Mouse (Mus musculus) liver, embryonic 12.5 days (tissue): ENCODE measurements around the gene Scn1b. TPM values are rescaled to one million over a fixed set of nuclear protein-coding genes. Genes with fewer than 3 reads are reported as not detected.

Source experiments
- ATAC-seq: fragments of 200-750 bp; cut with Nextera tagmentation; 2 replicates; pipeline ENCODE4 v1.8.0; 2017; ENCODE audit warnings: moderate number of reproducible peaks, mild to moderate bottlenecking, moderate library complexity
- H3K27ac ChIP-seq: fragments of 300-500 bp; sonication (generic); 2 replicates; pipeline ENCODE4 v1.5.1; 2016; ENCODE audit warnings: mild to moderate bottlenecking
- H3K27me3 ChIP-seq: fragments of 300-500 bp; sonication (generic); replicated peaks from 2 replicates; pipeline ENCODE4 v1.6.1; 2016; ENCODE audit warnings: mild to moderate bottlenecking, moderate library complexity
- H3K36me3 ChIP-seq: fragments of 300-500 bp; sonication (generic); 2 replicates; pipeline ENCODE4 v1.6.1; 2016; ENCODE audit warnings: mild to moderate bottlenecking, moderate library complexity
- H3K4me1 ChIP-seq: fragments of 300-500 bp; sonication (generic); 2 replicates; pipeline ENCODE4 v1.6.1; 2016
- H3K4me2 ChIP-seq: fragments of 300-500 bp; sonication (generic); 2 replicates; pipeline ENCODE4 v1.6.1; 2016; ENCODE audit warnings: mild to moderate bottlenecking, moderate library complexity
- H3K4me3 ChIP-seq: fragments of 300-500 bp; sonication (generic); 2 replicates; pipeline ENCODE4 v1.5.1; 2016; ENCODE audit warnings: mild to moderate bottlenecking, moderate library complexity
- H3K9ac ChIP-seq: fragments of 300-500 bp; sonication (generic); 2 replicates; pipeline ENCODE4 v1.6.1; 2016; ENCODE audit warnings: mild to moderate bottlenecking, moderate library complexity
- H3K9me3 ChIP-seq: fragments of 300-500 bp; sonication (generic); replicated peaks from 2 replicates; pipeline ENCODE4 v1.6.1; 2016; ENCODE audit warnings: mild to moderate bottlenecking, moderate library complexity
- WGBS: fragments of 180-500 bp; shearing (Covaris S2); methylation state at CpG from one replicate; pipeline ENCODE4 v1.1.7; 2016; ENCODE audit not compliant: insufficient replicate concordance; 5-methylcytosine and 5-hydroxymethylcytosine counted together
- polyA plus RNA-seq: library from polyadenylated mRNA; unstranded; fragments of >200 nt; fragmentation: Nextera tagmentation; extraction: Ambion mirVana; gene quantifications from 2 replicates; pipeline ENCODE4 v1.2.1, GENCODE M21; 2016

Gene Scn1b
- polyA plus RNA-seq, 1 experiment from 2014 or later, result 1.2 TPM

DNA sequence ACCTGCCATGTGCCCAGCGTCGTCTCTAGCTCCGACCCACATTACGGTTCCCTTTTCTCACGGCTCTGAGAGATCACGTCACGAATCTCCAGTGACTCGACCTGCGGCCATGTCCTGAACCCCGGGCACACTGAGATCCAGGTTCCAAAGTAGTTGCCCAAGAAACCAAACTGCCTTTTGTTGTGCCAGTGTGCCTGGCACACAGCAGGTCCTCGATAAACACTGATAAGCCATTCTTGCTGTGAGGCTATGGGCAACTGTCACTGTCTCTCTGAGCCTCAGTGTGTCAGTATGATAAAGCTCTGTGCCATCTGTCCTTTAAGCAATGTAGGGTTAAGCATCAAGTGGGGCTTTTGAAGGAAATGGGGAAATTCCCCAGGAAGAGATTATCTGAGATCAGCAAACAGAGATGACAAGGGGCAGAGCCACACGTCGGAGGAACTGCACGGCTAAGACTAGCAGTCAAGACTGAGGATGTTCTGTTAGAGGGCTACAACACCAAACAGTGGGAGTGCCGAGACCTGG, 15.9 kb downstream of the Scn1b start:
- ATAC-seq, result no peak
- H3K9ac ChIP-seq, result no peak overlapping the region
- no peaks in the 10 kb centered on the region for H3K9me3 ChIP-seq
- H3K27me3 ChIP-seq, result no peaks in the 10 kb centered on the region
- WGBS, result 44% methylated on average over 15 of the region's 15 CpGs
- H3K36me3 ChIP-seq, result no peaks in the 10 kb centered on the region
- peaks cover 35% of the 10 kb centered on the region for H3K4me1 ChIP-seq
- no peak overlapping the region for H3K27ac ChIP-seq
- no peak overlapping the region for H3K4me3 ChIP-seq
- H3K4me2 ChIP-seq, result no peak overlapping the region

DNA sequence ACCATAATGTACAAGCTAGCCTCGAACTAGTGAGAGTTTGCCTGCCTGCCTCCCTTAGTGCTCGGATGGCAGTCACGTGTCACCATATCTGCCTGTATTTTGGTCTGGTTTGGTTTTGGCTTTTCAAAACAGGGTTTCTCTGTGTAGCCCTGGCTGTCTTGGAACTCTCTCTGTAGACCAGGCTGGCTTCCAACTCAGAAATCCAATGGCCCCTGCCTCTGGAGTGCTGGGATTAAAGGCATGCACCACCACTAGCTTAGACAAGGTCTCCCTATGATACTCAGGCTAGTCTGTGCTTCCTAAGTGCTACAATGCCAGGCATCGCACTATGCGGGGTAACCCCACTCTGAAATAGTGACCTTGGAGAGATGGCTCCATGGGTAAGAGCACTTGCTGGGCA, 17.0 kb downstream of the Scn1b start:
- Histone ChIP-seq H3K4me3 (no peak overlapping the region), H3K9me3 (no peaks in the 10 kb centered on the region), H3K9ac (no peak overlapping the region), H3K27ac (no peak overlapping the region), H3K36me3 (no peaks in the 10 kb centered on the region), H3K27me3 (no peaks in the 10 kb centered on the region), H3K4me2 (no peak overlapping the region), H3K4me1 (peaks cover 24% of the 10 kb centered on the region)
- no peak for ATAC-seq
- 66% methylated on average over 5 of the region's 5 CpGs for WGBS

GRCm38 (mm10) chr7:31109091-31109490, 17.7 kb downstream of the Scn1b start:
- H3K4me3 ChIP-seq, result no peak overlapping the region
- H3K4me2 ChIP-seq, result no peak overlapping the region
- WGBS, result 51% methylated on average over 7 of the region's 7 CpGs
- no peak overlapping the region for H3K27ac ChIP-seq
- peaks cover 22% of the 10 kb centered on the region for H3K4me1 ChIP-seq
- H3K27me3 ChIP-seq, result peaks cover 6% of the 10 kb centered on the region; the same call in 1 of the 2 replicates
- no peaks in the 10 kb centered on the region for H3K36me3 ChIP-seq
- no peak for ATAC-seq
- no peak overlapping the region for H3K9ac ChIP-seq
- H3K9me3 ChIP-seq, result no peaks in the 10 kb centered on the region

DNA sequence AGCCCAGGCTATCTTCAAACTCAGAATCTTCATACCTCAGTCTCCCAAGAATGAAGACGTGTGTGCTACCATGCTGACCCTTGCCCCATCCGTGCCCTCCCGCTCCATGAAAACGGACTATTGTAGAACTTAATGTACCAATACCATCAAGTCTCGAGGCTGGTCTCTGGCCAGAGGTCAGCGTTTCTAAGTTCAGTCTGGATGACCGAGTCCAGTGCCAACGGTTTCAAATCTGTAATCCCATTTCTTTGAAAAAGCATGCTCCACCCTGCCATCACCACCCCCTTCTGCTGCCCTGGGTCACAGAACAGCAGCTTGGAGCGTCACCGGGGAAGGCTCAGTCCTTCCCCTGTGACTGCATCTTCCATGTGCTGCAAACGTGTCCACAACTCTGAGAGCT, 19.0 kb downstream of the Scn1b start:
- 72% methylated on average over 11 of the region's 11 CpGs for WGBS
- H3K36me3 ChIP-seq, result no peaks in the 10 kb centered on the region
- peaks cover 18% of the 10 kb centered on the region for H3K4me1 ChIP-seq
- no peak overlapping the region for H3K4me3 ChIP-seq
- H3K27me3 ChIP-seq, result peaks cover 16% of the 10 kb centered on the region; the same call in 1 of the 2 replicates
- no peak overlapping the region for H3K27ac ChIP-seq
- no peak for ATAC-seq
- no peak overlapping the region for H3K4me2 ChIP-seq
- H3K9me3 ChIP-seq, result no peaks in the 10 kb centered on the region
- H3K9ac ChIP-seq, result no peak overlapping the region

DNA sequence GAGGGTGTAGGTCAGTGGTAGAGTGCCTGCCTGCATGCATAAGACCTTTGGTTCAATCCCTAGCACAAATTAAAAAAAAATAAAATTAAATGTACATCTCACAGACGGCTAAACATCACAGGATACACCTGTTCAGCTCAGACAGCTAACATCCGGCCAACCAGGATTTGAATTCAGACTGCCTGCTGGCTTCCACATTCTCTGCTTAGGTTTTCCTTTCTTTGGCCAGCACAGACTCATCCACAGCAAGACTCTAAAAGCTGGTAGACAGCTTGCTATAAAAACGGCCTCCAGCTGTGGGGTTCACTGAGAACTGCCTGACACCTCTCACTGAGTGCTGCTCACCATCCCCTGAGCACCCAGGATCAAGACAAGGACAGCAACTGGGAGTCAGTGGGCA, 20.6 kb downstream of the Scn1b start:
- ATAC-seq, result no peak
- no peak overlapping the region for H3K4me2 ChIP-seq
- no peak overlapping the region for H3K27ac ChIP-seq
- H3K27me3 ChIP-seq, result peaks cover 20% of the 10 kb centered on the region; the same call in 1 of the 2 replicates
- 53% methylated on average over 3 of the region's 3 CpGs for WGBS
- no peak overlapping the region for H3K9ac ChIP-seq
- H3K4me3 ChIP-seq, result no peak overlapping the region
- H3K36me3 ChIP-seq, result no peaks in the 10 kb centered on the region
- no peaks in the 10 kb centered on the region for H3K9me3 ChIP-seq
- peaks cover 4% of the 10 kb centered on the region for H3K4me1 ChIP-seq

GRCm38 (mm10) chr7:31105061-31105768, 21.6 kb downstream of the Scn1b start:
- Histone ChIP-seq H3K9me3 (no peaks in the 10 kb centered on the region), H3K27ac (no peak overlapping the region), H3K27me3 (peaks cover 20% of the 10 kb centered on the region; the same call in 1 of the 2 replicates), H3K36me3 (no peaks in the 10 kb centered on the region), H3K4me1 (no peaks in the 10 kb centered on the region), H3K9ac (no peak overlapping the region), H3K4me3 (no peak overlapping the region), H3K4me2 (no peak overlapping the region)
- no peak for ATAC-seq
- 37% methylated on average over 15 of the region's 15 CpGs for WGBS

- Histone ChIP-seq H3K4me2 (no peak overlapping the region), H3K36me3 (no peaks in the 10 kb centered on the region), H3K9ac (no peak overlapping the region), H3K4me1 (0 out of 2 replicates have a peak, but pooled peaks cover 6% of the 10 kb centered on the region), H3K27ac (no peak overlapping the region), H3K9me3 (no peaks in the 10 kb centered on the region), H3K4me3 (no peak overlapping the region), H3K27me3 (peaks cover 20% of the 10 kb centered on the region; the same call in 1 of the 2 replicates)
- no peak for ATAC-seq
- WGBS, result 59% methylated on average over 14 of the region's 14 CpGs
Measured at GRCm38 (mm10) chr7:31100786-31101185, 26.0 kb downstream of the Scn1b start.

DNA sequence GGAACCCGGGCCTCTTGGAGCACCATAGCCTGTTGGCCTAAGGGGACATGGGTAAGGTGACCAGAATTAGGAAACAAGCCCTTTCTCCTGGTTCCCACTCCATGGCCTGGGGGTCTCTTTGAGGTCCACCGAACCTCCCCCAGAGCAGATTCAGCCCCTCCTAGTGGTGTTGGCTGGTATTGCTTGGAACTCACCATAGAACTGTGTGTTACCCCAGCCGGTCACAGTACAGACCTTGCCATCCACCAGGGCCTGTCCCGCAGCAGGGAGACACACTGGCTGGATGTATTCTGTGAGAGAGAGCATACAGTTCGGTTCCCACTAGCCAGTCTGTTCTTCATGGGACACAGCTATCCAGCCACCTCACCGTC, 27.2 kb downstream of the Scn1b start:
- Histone ChIP-seq H3K27ac (no peak overlapping the region), H3K27me3 (peaks cover 19% of the 10 kb centered on the region; the same call in 1 of the 2 replicates), H3K4me1 (0 out of 2 replicates have a peak, but pooled peaks cover 6% of the 10 kb centered on the region), H3K4me3 (no peak overlapping the region), H3K9me3 (no peaks in the 10 kb centered on the region), H3K36me3 (no peaks in the 10 kb centered on the region), H3K9ac (no peak overlapping the region), H3K4me2 (no peak overlapping the region)
- no peak for ATAC-seq
- WGBS, result 70% methylated on average over 6 of the region's 6 CpGs

DNA sequence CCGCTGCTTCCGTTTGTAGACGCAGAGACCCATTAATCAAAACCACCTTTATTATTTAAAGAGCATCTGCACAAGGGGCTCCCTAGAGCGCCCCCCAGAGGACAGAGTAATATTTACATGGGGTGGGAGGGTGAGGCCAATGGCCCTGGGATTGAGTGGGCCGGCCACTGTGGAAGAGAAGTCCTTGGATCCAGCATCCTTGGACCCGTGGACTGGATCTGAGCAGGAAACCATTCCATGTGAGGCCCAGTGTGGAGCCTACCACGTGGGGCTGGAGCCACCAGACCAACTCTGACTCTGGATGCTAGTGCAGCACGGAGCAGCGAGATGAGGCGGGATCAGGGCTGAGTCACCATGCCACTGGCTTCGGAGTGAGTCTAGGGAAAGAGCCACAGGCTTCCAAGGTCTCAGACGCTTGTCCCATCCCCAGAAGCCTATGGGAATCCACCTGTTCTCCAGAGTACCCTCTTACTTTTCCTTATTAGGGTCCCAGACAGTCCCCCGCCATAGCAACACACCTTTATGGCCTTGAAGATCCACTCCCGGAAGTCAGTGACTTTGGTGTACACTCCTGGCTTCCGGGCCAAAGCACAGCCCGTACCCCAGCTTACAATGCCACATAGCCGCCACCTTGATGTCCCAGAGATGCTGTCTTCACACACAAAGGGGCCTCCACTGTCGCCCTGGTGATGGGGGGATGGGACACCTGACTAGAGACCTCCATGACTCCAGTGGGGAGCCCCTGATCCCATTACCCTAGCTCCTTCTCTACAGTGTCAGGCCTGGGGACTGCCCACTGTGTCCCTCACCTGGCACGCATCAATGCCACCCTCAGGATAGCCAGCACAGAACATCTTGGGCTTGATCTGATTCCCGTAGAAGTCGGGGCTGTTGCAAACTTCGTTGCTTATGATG, 27.8 kb downstream of the Scn1b start:
- peaks cover 15% of the 10 kb centered on the region; the same call in 1 of the 2 replicates for H3K27me3 ChIP-seq
- H3K4me3 ChIP-seq, result no peak overlapping the region
- no peaks in the 10 kb centered on the region for H3K9me3 ChIP-seq
- no peak; the same call in 1 of the 2 replicates for ATAC-seq
- H3K36me3 ChIP-seq, result no peaks in the 10 kb centered on the region
- 65% methylated on average over 22 of the region's 22 CpGs for WGBS
- 0 out of 2 replicates have a peak overlapping the region, but pooled peaks have one; percentile 54 for H3K4me2 ChIP-seq
- H3K4me1 ChIP-seq, result 0 out of 2 replicates have a peak, but pooled peaks cover 6% of the 10 kb centered on the region
- H3K27ac ChIP-seq, result no peak overlapping the region
- H3K9ac ChIP-seq, result no peak overlapping the region

DNA sequence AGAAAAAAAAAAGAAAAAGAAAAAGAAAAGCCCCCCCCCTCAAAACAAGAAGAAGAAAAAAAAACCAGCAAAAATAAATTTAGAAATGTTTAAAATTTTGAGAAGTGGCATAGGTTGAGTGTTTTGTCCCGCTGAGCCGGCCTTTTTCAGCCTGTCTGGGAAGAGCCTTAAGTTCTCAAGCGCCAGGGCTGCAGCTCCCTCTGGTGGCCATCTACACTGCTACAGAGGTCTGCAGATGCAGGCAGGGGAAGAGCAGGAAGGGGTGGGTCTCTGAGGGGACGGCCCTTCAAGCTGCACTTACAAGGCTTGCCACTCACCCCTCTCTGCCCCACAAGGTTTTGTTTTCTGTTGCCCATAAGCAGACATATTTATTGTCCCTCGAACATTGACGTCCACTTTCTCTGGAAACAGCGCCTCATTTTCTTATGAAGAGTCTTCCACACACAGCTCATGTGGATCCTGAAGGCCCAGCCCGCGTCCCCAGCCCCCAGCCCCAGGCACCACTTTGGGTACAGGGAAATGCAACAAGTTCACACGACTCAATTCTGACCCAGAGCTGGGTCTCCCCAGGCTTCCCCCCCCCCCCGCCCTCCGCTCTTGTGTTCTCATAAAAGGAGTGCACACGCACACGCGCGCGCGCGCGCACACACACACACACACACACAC, 29.1 kb downstream of the Scn1b start:
- peak overlapping the region; percentile 25 for H3K4me3 ChIP-seq
- 12% methylated on average over 11 of the region's 20 CpGs for WGBS
- no peak overlapping the region for H3K9ac ChIP-seq

DNA sequence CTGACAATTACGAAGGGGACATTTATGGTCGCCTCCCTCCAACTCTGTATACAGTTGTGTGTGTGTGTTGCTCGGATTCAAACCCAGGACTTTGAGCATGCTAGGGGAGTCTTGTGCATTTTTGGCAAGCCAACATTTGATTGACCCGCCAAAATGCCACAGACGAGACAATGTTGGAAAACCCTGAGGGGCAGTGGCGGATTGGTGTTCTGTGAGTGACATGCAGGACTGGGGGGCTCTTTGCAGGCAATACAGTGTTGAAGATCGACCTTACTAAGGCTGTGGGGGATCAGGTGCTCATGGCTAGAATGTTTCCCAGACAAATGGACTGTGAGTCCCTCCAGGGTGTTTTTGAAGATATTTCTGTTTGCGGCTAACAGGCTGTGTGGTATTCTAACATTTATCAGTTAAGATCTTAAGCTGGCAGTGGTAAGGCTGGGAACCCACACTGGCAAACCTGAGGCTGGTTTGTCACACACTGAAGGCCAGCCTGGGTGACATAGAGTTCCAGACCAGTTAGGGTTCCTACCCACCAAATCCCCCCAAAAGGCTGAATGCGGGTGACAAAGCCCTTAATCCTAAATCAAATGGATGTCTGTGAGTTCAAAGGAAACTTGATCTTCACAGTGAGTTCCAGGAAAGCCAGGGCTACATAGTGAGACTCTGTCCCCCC, 29.8 kb downstream of the Scn1b start:
- no peak for ATAC-seq
- Histone ChIP-seq H3K4me3 (no peak overlapping the region), H3K27me3 (peaks cover 9% of the 10 kb centered on the region; the same call in 1 of the 2 replicates), H3K9me3 (no peaks in the 10 kb centered on the region), H3K36me3 (no peaks in the 10 kb centered on the region), H3K4me2 (no peak overlapping the region), H3K4me1 (0 out of 2 replicates have a peak, but pooled peaks cover 6% of the 10 kb centered on the region), H3K9ac (no peak overlapping the region), H3K27ac (no peak overlapping the region)
- 61% methylated on average over 9 of the region's 9 CpGs for WGBS

More for the DNA sequence above, 29.1 kb downstream of the Scn1b start:
- Histone ChIP-seq H3K27ac (no peak overlapping the region), H3K9me3 (no peaks in the 10 kb centered on the region), H3K4me2 (peak overlapping the region; percentile 54), H3K4me1 (0 out of 2 replicates have a peak, but pooled peaks cover 6% of the 10 kb centered on the region), H3K36me3 (no peaks in the 10 kb centered on the region), H3K27me3 (peaks cover 13% of the 10 kb centered on the region; the same call in 1 of the 2 replicates)
- peak; percentile 79 for ATAC-seq
